Mouse (Mus musculus): ENCODE data around the gene Myo7a.
A peak's percentile ranks its signal among the peaks of the same experiment; 100 is the strongest.

The Myo7a gene

GRCm38 (mm10) chr7:98142247-98142646, 22.9 kb upstream of the Myo7a start:
- no peak for DNase-seq

DNA sequence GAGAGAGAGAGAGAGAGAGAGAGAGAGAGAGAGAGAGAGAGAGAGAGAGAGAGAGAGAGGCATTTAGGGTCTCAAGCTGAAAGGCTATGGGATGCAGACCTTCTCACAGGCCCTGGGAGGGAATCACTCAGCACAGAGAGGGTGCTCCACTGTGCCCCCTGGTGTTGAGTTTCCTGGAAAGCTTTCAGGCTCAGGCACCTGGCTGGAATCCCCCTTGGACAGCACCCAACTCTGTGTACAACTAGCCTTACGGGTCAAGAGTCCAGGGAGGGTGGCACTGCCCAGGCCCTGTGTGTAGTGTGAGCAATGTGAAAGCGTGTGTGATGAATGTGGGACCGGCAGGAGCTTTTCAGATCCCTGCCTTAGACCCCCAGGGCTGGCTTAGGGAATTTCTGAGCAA, 21.9 kb upstream of the Myo7a start:
- no peak for DNase-seq

- DNase-seq: no peak
Observed at GRCm38 (mm10) chr7:98140597-98140996, 21.3 kb upstream of the Myo7a start.

DNA sequence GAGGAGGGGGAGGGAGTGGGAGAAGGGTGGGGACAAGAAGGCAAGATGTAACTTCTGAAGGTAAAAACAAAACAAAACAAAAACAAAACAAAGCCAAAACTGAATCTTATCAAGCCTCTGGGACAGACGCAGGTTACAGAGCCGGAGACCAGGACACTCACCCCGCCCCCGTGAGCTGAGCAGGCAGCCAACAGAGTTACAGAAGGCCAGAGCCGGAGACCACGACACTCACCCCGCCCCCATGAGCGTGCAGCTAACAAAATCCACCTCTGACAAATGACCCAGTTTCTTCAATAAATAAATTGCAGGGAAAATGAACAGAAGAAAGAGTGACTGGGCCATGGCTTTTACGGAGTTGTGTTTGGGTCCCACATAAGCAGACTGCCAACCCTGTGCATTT, 19.9 kb upstream of the Myo7a start:
- DNase-seq: no peak

DNA sequence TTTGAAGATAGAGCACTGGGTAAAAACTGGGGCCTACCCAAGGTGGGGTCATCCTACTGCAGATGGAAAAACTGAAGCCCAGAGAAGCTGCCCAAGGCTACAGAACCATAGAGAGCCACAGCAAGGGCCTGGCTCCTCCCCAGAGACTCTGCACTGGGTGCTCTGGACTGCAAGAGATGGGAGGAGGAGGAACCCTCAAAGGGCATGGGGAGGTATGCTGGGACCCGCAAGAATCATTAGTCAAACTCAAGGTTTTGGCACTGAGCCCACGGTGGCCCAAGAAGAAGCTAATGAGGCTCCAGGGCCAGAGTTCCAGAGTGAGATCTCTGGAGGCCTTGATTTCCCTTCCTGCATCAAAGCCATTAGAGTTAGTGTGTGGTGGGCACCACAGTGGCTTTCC, 18.7 kb upstream of the Myo7a start:
- DNase-seq: no peak

- no peak for DNase-seq
Observed at GRCm38 (mm10) chr7:98137583-98137982, 18.3 kb upstream of the Myo7a start.

DNA sequence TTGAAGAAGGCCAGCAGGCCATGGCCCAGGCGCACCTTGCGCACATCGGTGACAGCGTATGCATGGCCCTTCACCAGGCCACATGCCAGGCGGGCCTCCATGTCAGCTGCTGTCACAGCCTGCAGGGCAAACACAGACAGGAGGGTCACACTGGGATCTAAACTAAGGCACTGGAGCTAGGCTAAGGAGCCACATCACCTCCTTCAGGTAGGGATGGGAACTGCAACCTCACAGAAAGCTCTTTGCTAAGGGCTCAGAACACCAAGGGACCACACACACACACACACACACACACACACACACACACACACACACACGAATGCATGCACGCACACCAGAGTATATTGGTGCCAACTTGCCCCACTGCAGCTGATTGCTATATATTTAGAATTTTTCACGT, 12.4 kb upstream of the Myo7a start:
- no peak for DNase-seq

DNA sequence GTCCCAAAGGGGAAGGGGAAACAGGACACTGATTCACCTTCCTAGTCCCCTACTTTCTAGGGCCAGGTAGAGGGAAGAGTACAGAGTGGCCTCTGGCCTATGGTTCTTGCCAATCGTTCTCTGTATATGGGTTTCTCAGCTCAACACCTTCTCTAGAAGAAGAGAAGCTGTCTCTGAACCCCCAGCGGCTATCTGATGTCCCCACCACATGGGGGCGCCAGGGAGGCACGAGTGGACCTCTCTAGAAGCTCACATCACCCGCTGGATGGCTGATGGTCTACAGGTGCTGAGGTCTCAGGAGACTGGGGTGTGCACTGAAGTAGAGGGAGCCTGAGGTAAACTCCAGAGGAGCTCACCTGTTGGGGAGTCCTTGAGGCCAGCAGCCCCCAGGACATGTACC, 6.1 kb upstream of the Myo7a start:
- peak in 1 of 2 experiments; percentile 52 for DNase-seq

- no peak for DNase-seq
Observed at GRCm38 (mm10) chr7:98124701-98125100, 5.4 kb upstream of the Myo7a start.

DNA sequence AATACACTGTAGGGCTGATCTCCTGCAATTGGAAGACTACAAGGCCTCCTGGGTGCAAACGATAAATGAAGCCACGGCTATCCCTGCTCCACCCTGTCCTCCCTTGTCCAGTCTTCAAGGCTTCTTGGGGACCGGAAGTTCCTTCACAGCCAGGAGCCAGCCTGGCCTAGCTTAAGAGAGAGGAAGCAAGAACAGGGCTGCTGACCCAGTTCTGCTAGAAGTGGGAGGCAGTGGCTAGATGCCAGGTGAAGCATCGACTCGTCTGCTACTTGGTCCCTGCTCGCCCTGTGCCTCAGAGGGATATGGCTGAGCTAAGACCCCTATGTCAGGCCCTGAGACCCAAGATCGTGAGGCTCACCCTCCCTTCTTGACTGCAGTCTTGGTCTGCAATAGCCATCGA, 2.3 kb upstream of the Myo7a start:
- DNase-seq: no peak

- DNase-seq: no peak
Observed at GRCm38 (mm10) chr7:98121241-98121640, 1.9 kb upstream of the Myo7a start.

DNA sequence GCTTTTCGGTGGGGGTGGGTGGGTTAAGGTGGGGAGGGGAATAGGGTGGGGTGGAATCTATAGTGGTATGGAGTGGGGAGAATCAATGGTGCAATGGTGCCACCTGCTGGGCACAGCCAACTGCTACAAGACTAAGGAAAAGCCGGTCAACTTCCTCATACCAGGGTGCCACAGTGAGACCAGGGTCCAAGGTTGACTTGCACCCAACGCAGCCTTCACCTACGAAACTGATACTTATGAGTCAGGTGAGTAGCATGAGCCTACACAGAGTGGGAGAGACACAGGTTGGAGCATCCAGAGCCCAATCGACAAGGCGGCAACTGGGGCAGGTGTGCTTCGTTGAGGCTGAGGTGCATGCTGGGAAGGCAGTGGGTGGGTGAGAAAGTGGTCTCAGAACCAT, 1.0 kb upstream of the Myo7a start:
- DNase-seq: peak; percentile 41 to 77

DNA sequence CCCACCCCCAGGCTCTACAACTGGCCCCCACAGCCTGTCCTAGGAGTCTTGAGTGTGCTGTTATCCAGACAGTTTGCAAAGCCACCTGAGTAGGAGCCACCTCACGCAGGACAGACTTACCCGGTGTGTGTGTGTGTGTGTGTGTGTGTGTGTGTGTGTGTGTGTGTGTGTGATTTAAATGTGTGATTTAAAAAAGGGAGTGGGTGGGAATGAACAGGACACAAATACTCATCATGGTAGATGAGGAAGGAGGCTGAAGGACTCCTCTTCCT, 573 bp upstream of the Myo7a start:
- no peak for DNase-seq

GRCm38 (mm10) chr7:98117012-98117660, 2.2 kb downstream of the Myo7a start:
- DNase-seq: no peak

GRCm38 (mm10) chr7:98114656-98115055, 4.7 kb downstream of the Myo7a start:
- DNase-seq: no peak

DNA sequence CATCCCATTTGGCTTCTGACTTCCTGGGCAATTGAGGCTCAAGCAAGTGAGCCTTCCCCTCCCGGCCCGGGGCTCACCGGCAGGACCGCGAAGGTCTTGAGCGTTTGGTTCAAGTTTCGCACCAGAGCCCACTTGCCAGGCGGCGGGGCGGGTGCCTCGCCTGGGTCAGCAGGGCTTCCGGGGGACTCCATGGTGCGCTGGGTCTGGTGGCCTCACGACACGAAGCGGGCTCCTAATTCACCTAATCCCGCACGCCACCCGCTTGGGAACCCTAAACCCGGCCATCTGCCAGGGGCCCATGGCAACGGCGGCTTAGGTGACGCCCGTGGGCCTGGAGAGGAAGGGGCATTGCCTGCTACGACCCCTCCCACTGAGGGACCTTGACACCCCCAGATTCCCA, 8.1 kb downstream of the Myo7a start:
- no peak for DNase-seq

DNA sequence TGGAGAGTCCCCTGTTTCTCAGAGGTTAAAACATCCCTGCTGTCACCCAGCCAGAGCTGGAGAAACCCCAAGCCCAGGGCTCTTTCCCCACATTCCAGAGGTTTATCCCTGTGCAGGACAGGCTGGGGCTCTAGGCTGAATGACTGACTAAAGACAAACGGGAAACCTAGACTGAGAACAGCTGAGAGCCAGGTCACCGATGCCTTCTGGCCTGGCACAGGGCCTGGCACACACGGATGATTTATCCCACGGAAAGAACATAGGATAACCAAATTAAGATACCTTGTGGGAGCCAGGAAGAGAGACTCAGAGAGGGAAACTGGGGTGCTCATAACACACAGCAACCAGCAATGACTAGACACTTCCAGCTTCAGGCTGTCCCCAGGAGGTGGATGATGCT, 9.6 kb downstream of the Myo7a start:
- DNase-seq: no peak

DNA sequence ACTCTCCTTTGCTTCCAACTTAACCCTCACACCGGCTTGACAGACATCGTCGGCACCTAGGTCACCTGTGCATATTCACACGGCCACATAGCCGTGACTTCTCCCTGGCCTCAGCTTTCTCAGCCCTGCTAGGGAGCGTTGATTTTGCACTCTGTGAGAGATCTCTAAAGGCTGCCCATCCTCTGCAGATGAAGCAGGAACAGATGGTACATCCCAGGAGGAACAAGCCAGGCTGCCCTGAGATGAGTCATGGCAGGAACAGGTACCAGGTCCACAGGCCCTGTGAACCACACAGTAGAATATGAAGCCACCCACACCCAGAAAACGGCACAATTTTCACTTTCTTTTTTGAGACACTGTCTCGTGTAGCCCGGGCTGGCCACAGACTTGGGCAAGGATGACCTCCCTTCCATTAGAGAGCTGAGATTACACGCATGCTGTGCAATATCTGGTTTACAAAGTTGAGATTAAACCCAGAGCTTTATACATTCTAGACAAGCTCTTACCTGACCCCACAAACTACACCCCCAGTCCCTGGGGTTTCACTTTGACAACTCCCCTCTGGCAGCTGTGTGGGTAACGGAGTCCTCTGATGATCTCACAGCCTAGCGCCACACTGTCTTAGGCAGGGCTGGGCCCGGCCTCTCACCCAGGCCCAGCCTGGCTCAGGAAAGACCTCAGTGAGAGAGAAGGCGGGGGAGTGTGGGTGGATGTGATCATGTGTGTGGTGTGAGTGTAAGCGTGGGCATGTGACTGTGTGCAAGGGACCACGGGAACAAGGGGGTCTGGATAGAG, 10.5 kb downstream of the Myo7a start:
- no peak for DNase-seq

DNA sequence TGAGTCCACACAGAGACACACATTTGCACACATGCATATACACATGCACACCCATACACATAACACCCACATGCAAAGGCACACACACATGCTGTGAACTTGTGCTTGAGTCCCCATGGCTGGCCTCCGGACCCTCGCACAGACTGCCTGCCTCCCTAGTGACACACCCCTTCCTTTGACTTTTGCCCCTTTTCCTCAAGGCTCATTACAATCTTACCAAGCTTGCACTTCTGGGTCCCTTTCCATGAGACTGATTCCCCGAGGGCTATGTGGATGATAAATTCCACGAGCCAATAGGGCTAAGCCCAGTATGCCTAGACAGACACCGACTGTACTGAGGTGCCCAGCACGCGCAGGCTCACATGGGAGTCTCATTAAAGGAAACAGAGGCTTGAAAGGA, 13.1 kb downstream of the Myo7a start:
- DNase-seq: no peak

DNA sequence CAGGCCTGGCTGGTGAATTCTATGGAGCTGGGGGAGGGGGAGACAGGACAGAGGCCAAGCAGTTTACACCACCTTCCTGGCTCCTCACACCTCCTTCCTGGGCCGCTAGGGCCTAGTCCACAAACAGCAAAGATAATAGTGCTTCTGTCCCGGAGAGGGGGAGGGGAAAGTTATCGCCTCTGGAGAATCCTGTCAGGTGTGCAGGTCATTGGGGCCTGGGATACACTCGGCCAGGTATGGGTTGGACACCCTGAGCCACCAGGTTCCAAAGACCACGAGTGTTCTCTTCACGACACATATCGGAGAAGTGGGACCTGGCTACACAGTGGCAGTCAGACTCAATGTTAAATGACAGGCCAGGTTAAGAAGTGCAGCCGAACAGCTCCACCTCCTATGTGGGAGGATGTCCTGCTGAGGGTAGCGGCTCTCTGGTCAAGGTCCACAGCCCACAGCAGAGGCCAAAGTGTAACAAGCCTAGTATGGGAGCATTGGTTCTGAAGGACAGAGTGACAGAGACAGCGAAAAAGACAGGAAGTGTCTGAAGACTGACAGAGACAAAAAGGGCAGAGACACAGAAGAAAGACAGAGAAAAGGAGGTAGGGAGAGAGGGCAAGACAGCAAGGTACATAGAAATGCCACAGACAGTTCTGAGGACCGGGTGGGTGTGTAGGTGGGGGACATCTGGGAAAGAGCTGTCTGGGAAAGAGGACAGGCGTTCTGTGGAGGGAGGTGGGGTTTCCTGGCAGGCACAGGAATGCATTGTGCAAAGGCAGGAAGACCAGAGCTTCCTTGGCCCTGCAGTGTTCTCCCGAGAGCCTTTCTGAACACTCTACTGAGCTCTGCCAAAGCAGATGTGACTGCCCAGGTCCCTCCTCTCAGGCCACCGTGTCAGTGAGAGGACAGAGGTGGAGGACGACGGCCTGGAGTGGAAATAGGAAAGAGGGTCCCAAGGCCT, 14.6 kb downstream of the Myo7a start:
- no peak for DNase-seq

GRCm38 (mm10) chr7:98103942-98104292, 15.4 kb downstream of the Myo7a start:
- DNase-seq: no peak

DNA sequence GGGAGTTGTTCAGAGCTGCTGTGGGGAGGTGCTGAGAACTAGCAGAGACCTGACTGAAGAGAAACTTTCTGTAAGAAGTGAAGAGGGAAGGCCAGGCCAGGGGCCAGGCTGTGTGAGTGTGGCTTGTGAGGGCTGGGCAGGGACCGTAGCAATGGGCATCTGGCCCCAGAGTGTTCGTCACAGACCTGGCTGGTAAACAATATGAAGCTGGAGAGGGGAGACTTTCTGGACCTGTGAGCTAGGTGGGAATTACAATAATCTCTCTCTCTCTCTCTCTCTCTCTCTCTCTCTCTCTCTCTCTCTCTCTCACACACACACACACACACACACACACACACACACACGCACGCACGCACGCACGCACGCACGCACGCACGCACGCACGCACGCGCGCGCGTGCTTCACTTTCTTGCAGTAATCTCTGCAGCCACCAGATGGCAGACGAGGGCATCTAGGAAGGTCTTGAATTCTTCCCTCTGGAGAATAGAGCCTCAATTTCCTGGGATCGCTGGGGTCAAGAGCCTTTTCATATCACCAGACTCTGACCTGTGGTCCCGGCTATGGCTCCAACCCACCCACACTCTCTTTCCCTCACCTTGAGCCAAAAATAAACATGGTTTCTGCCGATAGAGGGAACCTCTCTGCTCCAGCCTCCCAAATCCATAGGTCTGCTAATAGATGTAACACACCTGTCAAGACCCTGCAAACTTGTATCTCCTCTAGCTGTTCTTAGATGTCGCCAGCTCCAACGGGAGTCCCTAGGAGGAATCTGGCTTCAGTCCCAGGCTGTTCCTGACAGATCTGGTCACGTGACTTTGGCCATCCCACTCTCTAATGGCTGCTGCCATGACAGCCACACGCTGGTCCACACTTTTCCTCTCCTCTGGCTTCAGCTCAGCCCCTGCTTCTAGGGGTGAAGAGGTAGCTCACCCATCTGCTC, 16.1 kb downstream of the Myo7a start:
- peak; percentile 37 to 75 for DNase-seq

DNA sequence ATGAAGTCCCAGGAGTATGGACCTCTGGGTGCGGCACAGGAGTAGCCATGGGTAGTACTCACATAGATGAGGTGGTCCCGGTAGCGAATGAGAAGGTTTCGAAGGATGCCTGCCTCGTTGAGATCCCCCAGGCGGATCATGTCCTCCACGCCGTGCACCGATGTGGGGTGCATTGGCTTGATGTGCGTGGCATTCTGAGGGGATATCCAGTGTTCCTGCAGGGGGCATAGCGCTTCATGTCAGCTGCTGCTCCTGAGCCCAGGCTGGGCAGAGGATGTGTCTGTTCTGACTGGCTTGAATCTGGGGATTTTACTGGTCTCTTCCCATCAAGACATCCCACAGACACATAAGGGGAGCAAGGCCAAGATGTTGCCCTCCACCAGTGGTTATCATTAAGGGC, 16.8 kb downstream of the Myo7a start:
- no peak for DNase-seq

All from spleen, adult 18-20 months (tissue).